Mouse (Mus musculus): Measurements from ENCODE around the gene Selplg.

Gene Selplg

DNA sequence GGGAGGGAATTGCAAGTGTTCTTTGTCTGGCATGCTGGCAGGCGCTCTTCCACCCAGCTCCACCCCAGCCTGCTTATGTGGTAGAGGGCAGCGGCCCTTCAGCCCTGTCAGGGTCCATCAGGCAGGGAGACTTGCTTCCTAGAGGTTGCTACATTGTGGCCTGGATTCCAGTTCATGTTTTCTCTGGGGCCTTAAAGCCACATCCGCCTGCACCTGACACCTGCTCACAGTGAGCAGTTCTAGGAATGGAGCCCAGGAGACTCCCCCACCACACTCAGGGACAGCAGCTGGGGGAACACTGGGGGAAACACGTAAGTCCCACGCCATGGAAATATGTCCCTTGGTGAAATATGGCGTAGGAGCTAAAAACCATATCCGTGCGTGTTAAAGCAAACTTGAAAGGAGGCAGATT is at the start of gene Selplg:
Gene Selplg (minus strand): TSS at position 155 of the 412 bp plus-strand sequence.
- no peak for DNase-seq (ENCODE audit: low spot score)

DNA sequence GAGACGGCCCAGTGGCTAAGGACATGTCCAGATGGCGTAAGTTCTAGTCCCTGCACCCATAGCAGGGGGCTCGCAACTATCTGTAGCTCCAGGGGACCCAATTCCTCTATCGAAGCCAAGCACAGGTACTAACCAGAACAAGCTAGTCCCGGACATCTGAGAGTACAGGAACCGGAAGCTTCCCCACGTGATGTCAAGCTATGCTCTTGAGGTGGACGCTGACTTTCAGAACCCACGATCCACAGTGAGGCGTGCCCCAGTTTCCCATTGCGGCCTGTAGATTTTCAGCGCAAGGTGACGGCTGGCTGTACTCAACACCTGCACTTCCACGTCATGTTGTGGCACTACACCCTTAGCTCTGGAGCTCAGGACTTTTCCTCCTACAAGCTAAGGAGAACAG is 48.7 kb upstream of the Selplg start:
- DNase-seq (ENCODE audit: low spot score): no peak

DNA sequence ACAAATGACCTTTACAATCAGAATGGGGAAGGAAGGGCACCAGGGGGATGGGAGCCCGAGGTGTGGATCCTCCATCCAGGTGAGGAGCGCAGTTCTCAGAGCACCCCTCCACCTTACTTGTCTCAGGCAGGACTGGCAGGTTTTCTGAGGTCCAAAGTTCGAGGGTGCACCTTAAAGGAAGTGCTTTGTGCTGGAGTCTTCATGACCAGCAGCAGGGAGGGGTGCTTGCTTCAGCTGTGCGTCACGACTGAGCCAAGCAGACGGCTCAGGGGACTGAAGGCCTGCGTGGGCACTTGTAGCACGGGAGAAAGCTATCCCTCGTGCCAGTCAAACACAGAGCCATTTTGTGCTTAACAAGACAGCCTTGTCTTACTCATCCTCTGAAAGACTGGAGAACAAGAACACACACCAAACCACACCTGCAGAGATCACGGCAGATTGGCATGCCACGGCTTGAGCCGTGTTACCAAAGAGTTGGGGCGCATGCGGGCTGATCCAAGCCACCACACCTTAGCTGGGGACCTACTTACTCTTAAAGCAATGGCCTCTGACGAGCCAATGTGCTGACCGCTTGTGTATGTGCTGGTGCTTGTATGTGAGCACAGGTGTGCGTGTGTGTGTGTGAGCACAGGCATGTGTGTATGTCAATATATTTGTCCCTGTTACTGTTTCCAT is 46.6 kb upstream of the Selplg start:
- no peak for DNase-seq (ENCODE audit: low spot score)

DNA sequence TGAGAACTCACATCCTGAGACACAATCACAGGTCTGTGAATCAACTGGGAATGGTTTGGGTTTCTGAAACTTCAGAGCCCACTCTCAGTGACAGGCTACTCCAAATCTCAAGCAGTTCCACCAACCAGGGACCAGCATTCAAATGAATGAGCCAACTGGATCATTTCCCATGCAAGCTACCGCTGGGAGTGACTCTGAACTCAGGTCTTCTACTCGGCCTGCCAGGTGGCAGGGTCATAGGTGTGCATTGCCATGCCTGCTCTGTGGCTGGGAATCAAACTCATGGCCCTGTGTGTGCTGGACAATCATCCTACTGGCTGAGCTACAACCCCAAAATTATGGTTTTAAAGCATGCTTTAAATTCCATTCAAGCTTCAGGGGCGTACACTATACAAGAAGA is 45.1 kb upstream of the Selplg start:
- DNase-seq (ENCODE audit: low spot score): no peak

DNA sequence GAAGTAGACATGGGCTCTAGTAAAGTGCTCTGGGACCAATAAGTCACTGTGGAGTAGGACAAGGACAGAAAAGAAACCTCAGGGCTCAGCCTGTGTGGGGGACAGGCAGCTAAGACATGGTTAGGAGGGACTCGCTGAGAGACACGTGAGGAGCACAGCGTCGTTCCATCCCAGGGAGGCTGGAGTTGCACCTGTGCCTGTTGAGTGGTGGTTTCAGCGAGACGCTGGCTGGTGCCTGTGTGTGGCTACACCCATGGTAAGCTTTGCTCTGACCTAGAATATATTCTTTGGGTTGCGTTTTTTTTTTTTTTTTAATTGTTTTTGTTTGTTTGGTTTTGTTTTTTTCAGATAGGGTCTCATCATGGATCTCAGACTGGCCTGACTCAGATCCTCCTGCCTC is 43.7 kb upstream of the Selplg start:
- no peak for DNase-seq (ENCODE audit: low spot score)

DNA sequence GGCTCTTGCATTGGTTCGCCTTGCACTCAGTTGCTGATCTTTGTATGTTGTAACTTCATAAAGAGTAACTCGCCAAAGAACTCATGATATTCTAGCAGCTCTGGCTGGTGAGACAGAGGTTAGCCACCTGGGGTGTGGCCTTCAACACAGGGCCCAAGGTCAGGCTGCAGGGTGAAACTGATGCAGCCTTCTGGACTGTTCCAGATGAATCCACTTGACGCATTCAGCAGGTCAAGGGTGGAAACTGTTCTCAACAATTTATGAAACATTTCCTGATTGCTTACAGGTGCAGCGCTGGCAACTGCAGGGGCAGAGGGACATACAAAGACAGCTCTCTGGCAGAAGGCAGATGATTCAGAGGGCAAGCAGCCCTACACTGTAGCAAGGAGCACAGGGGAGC is 43.2 kb upstream of the Selplg start:
- DNase-seq (ENCODE audit: low spot score): no peak

DNA sequence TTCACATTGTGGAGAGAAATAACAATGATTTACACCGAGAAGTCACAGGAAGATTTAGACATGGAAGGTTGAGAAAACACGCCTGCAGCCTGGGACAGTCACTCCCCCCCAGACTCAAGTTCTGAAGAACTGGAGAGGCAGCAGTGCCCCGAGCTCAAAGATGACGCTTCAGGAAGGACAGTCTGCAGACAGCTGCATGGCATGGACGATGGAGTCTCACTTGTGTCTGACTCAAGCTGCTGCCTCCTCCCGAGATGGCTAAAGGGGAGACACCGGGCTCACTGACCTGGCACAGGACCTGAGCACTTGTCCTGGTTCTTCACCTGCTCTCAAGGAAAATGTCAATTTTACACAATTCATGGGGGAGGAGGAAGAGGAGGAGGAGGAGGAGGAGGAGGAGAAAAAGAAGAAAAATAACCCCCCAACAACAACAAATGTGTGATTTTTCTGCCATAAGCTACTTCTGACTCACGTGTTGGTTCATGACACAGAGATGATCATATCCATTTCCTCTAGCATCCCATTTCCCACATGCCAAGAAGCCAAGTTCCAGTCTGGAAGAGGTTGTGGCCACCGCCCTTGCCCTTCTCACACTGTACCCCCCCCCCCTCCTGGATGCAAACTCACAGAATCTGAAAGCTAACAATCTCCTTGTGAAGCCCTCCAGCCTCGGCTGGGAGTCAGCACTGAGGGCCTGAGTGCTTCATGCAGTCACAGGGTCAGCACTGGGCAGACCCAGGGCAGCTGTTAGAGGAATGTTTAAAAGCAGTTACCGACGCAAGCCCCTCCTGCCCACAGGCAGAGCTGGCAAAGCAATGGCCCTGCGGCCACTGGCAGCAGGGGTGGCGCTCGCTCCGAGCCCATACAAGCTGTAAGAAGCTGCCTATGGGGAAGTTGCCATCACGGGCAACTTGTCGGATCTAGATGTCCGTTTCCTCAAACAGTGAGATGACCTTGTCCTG is 41.9 kb upstream of the Selplg start:
- no peak for DNase-seq (ENCODE audit: low spot score)

DNA sequence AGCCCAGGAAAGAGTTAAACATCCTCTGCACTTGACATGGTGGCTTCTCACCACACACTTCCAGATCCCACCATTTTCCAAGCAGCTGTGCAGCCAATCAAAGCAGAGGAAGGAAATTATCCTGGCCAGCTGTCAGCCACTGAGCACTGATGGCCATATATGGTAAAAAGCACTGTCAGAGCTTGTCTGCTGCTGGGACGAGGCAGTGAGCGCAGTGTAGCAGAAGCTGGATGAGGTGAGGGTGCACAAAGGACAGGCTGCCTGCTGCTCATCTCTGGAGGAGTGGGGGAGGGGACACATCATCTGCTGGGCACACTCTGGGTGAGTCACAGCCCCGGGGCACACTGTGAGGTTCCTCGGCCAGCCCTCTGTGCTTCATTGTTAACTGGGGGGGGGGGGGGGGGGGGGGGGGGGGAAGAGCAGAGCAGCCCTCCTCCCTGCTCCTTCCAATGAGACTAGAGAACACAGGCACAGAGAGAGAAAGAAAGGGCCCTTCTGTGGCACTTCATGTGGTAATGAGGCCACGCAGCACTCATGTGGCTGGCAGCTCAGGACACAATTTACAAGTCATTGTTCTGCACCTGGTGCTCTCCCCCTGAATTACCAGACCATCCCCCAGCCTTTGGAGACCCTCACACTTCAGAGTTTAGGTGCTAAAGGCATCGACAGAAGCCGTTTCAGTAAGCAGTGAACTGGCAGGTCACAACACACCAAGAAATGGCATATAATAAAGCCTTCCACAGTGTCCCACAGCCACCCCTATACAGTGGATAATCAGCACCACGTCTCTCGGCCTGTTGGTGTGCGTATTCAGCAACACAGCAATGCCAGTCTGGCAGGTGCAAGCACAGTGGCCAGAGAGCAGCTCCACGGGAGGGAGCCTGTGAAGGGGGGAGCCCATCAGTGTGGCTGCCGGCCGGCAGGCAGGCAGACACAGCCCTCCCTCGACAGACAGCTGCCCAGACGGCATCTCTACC is 40.8 kb upstream of the Selplg start:
- no peak for DNase-seq (ENCODE audit: low spot score)

DNA sequence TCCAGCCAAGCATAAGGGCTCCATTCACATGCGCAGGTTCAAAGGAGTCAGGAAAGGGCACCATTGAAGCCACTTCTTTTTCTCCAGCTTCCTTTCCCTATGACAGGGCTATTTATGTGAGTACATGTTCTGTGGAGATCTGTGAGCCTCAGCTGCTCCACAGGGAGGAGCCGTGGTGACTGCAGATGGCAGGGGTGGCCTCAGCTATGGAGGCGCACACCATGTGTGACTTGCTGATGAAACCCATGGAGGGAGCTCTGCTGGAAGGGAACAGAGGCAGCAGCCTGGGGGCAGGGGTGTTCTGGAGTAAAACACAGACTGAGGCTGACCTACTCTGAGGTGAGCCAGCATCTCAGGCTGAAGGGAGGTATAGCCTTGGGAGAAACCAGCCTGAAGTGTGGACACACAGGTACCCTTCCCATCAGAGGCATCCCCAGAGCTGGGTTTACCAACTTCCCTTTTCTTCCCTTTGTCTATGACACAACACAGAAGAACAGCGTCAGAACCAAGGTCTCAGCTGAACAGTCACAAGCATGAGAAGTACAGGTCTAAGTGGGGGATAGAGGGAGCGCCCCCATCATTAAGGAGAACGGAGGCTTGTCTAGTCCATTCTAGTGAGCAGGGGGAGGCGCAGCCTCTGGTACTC is 39.6 kb upstream of the Selplg start:
- DNase-seq (ENCODE audit: low spot score): no peak

DNA sequence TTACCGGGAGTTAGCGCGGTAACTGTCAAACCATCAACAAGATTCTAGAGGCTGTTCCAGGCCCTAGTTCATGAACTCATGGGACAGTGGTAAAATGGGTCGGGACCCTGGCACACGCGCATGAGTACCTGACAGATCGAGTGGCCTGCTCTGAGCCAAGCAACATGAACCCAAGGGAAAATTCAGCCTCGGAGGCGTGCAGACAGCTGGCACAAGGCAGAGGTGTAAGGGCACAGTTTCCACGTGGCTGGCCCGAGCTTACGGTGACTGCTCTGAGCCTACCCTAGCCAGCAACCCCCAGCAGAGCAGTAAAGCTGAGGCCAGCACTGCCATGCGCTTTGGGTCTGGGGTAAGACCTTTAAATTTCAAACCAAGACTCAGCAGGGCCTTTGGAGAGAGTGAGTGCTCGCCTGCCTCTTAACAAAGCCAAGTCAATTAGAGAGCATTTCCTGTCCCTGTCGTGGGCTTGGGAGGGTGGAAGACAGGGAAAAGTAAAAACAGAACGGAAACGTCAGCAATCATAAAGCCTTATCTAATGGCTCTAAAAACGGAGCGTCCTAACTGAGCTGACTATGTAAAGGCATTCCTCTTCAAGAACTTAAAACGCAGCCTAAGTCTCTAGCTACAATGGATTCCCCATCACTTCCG is 38.1 kb upstream of the Selplg start:
- DNase-seq (ENCODE audit: low spot score): no peak

DNA sequence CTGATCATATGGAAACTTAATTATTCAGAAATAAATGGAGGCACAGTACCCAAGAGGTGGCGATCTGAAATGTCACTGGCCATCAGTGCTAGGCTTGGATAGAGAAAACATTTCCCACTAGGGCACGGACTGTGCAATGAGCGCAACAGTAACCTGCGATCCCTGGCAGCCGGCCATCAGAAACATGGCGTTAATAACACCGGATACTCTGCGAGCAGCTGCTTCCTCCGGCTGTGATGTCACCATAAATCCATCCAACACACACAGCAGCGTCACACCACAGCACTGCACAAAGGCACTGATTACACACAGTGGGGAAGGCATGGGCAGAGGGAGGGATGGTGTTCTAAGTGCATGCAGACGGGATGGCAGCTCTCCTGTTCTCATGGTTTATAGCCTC is 36.7 kb upstream of the Selplg start:
- DNase-seq (ENCODE audit: low spot score): no peak

DNA sequence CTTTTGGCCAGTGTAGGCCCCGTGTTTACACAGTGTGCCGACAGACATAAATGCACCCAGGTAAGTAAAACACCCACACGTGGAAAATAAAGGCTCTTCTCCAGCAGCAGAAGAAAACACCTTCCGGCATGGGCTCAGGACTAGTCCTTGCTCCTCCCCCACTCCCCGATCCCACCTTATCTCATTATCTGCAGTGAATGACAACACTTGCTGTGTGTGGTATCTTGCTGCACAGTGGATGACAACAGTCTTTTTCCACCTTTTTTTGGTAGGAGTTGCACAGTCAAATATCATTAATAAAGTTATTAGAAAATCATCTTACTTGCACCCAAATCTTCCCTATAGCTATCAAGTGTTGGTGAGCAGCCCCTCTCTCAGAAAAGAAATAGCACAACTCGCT is 32.5 kb upstream of the Selplg start:
- DNase-seq (ENCODE audit: low spot score): no peak

DNA sequence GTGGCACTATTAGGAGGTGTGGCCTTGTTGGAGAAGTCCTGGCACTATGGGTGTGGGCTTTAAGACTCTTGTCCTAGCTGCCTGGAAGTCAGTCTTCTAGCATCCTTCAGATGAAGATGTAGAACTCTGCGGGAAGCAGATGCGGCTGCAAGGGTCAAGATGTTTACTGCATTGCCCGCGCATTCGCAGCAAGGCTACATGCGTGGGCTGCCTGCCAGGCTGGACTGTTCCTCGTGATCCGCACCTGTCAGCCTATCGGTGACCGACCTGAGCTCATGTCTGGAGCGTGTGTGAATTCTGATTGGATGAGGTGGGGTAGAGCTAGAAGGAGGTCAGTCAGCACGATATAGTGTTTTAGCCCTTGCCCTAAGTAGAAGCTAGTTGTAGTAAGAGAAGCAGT is 31.6 kb upstream of the Selplg start:
- DNase-seq (ENCODE audit: low spot score): no peak

DNA sequence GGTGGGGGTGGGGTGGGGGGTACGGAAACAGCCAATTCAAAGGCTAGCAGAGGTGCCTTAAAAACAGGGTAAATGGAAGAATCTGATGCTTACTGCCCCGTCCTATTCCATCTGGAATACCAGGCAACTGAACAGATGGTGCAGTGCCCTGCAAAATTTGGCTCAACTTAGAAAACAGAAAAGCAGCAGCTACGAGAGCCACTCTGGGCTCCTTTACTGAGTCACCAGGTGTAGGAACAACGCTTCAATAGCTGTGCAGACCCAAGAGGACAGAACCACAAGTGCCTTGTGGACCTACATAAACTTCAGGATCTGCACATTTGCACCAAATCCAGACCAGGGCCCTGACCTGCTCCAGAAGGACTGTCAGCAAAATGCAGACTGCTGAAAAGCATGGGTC is 30.0 kb upstream of the Selplg start:
- DNase-seq (ENCODE audit: low spot score): no peak

DNA sequence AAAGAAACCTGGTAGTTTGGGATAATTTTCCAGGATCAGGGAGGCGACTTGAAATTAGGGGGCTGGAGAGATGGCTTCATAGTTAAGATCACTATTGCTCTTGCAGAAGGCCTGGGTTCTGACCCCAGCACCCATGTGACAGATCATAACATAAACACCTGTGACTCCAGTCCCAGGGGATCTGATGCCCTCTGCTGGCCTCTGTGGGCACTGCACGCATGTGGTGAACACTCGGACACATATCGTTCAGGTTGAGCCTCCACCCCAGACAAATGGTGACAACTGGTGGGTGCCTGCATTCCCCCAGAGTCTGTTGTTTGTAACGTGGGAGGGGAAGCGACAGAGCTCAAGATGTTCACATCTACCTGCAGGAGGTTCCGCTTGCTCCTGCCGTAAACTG is 28.9 kb upstream of the Selplg start:
- no peak for DNase-seq (ENCODE audit: low spot score)

DNA sequence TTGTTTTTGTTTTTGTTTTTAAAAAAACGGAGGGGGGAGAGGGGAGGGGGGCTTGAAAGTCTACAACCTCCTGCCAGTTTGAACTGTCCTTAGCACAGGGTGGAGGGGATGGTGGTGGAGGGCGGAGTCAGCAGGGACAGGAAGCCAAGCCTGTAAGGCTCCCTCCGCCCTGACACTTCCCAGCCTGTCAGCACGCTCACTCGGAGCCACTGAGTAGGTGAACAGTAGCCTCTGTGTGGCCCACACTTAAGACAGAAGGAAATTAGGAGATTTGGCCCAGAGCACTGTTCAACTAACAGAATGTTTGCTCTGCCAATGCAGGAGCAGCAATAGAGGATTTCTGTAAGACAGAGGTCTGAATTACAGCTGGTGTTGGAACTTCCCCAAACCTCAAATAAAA is 26.5 kb upstream of the Selplg start:
- no peak for DNase-seq (ENCODE audit: low spot score)

DNA sequence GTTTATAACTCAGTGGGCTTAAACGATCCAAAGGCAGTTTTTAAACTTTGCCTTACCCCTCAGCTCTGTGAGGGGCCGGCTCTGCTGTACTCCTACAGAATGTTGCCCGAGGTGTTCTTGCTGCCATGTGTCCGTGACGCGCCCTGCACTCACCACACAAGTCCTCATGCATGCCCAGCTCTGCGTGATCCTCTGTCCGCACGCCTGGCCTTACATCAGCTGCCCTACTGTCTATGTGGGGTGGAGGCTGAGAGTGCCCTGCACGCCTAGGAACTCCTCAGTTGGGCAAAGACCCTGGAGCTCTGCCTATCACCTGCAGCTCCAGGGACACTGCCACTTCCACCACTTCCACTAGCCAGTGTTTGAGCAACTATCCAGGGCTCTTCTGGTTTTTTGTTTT is 26.1 kb upstream of the Selplg start:
- no peak for DNase-seq (ENCODE audit: low spot score)

DNA sequence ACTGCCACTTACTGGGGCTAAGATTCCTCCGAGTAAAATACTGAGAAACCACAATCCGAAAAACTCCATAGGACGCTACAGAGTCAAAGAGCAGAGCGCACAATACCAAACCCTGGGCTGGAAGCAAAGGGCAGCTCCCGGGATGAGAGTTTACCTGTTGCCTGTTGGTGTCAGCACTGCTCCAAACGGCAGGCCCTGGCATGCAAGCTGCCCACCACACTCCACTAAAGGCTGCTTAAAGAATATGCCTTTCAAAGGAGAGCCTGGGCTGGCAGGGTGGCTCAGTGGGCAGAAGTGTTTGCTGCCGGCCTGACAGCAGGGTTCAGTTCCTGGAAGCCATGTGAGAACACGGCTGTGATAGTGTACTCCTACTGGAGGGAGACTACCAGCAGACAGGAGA is 25.2 kb upstream of the Selplg start:
- DNase-seq (ENCODE audit: low spot score): no peak

DNA sequence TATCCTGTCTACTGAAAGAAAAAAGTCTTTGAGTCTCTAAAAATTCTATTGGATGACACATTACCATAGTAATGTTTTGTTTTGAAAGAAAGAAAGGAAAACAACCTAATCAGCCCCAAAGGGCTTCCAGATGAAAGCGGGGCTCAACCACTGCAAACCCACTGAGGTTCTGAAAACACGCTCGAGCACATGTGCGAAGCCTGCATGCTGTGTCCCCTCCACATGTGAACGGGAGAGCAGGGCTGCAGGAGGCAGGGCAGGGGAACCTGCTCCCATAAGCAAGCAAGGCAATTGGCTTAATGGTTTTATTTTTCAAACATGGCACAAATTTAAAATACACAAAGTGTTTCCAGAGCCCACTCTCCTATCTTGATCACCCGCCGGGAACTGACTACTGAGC is 24.2 kb upstream of the Selplg start:
- no peak for DNase-seq (ENCODE audit: low spot score)

DNA sequence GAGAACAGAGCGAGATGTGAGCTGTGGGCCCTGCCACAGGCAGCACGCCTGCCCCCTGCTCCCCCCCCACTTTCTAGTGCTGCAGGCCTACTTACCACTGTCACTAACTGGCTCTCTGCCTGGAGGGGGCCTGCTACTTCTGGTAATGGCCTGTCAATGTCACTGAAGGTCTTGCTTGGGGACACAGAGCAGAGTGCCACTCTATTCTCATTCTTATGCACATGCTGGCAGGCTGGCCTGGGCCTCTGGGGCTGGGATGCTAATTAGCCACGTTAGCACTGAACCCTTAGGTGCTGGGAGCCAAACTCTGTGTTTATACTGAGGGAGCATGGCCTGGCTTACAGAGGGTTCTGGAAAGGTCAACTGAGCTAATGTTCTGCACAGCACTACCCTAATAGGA is 23.3 kb upstream of the Selplg start:
- DNase-seq (ENCODE audit: low spot score): no peak

DNA sequence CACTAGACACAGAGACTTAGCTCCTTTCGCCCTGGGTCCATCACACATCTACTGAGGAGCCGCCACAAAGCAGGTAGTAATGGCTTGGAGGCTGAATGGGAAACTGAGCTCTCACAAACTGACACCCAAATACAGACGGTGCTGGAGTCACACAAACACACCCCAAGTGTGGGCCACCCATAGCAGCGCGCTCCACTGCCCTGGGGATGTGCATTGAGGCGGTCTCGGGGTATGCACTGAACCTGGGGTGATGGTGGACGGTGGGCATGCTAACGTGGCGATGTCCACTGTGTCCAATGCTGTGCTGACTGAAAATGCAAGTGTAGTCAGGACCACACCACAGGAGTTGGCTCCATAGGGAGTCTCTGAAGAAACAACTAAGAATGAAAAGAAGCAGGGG is 22.7 kb upstream of the Selplg start:
- DNase-seq (ENCODE audit: low spot score): no peak
